Mouse (Mus musculus) kidney, postnatal 4 days (tissue): Measurements from ENCODE around the gene Tdpoz1.
"Not testable (repeated sequence)": the region's sequence is repeated elsewhere in the genome, so short reads cannot be mapped to it uniquely, and the experiment has no call there.

Experiments used
- DNase-seq, 2 experiments: peaks; one replicate each; pipeline ENCODE4 v3.0.0; 2021; ENCODE audit warnings: mixed read lengths in 2 of 2

Gene Tdpoz1

GRCm38 (mm10) chr3:93676210-93676609 is at the start of gene Tdpoz1:
TSS of gene Tdpoz1 (minus strand) at chr3:93676310.
- not testable (repeated sequence) for DNase-seq

- not testable (repeated sequence) for DNase-seq
Observed at GRCm38 (mm10) chr3:93708969-93709637, 33.0 kb upstream of the Tdpoz1 start.

GRCm38 (mm10) chr3:93692970-93693369 is 16.9 kb upstream of the Tdpoz1 start, which contains the start of gene Gm37596:
TSS of gene Gm37596 (minus strand) at chr3:93693070.
- not testable (repeated sequence) for DNase-seq

GRCm38 (mm10) chr3:93670805-93671503 is 5.2 kb downstream of the Tdpoz1 start:
- DNase-seq, result not testable (repeated sequence)

GRCm38 (mm10) chr3:93654260-93654659 is 21.9 kb downstream of the Tdpoz1 start:
- no peak for DNase-seq

- no peak for DNase-seq
Observed at GRCm38 (mm10) chr3:93652586-93652985, 23.5 kb downstream of the Tdpoz1 start, which contains the start of gene Tdpoz2. TSS of gene Tdpoz2 (minus strand) at chr3:93652686.

- peak in 1 of 2 experiments; percentile 2 for DNase-seq
Observed at GRCm38 (mm10) chr3:93630917-93631714, 45.0 kb downstream of the Tdpoz1 start.
